Mouse (Mus musculus) midbrain, postnatal 0 days (tissue): ENCODE measurements at regions not wholly inside any gene's neighbourhood (a gene's known extent, or its start where the extent isn't known, plus 50 kb on each side); places are given as distances from the start of the nearest gene placed in this dataset.

Source experiments
- ATAC-seq: fragments of 200-750 bp; cut with Nextera tagmentation; 2 replicates; pipeline ENCODE4 v1.8.0; 2017; ENCODE audit warnings: moderate number of reproducible peaks, mild to moderate bottlenecking, moderate TSS enrichment, moderate library complexity; ENCODE audit not compliant: low FRiP score
- DNase-seq: peaks from one replicate; pipeline ENCODE4 v3.0.0-alpha.2; 2015; ENCODE audit warnings: low spot score
- H3K27ac ChIP-seq: fragments of 300-500 bp; sonication (generic); 2 replicates; pipeline ENCODE4 v1.5.1; 2014; ENCODE audit warnings: low read depth, mild to moderate bottlenecking, low read length, mixed read lengths
- H3K27me3 ChIP-seq: fragments of 300-500 bp; sonication (generic); 2 replicates; pipeline ENCODE4 v1.6.1; 2014; ENCODE audit warnings: low read length, control low read depth, mixed read lengths; ENCODE audit not compliant: insufficient read depth
- H3K36me3 ChIP-seq: fragments of 300-500 bp; sonication (generic); 2 replicates; pipeline ENCODE4 v1.6.1; 2014; ENCODE audit warnings: low read length, control low read depth, mixed read lengths; ENCODE audit not compliant: insufficient read depth
- H3K4me1 ChIP-seq: fragments of 300-500 bp; sonication (generic); 2 replicates; pipeline ENCODE4 v1.6.1; 2014; ENCODE audit warnings: mild to moderate bottlenecking, control low read depth, antibody characterized with exemption, low read length, mixed read lengths; ENCODE audit not compliant: insufficient read depth
- H3K4me2 ChIP-seq: fragments of 300-500 bp; sonication (generic); 2 replicates; pipeline ENCODE4 v1.6.1; 2014; ENCODE audit warnings: low read depth, mild to moderate bottlenecking, low read length, mixed read lengths; ENCODE audit not compliant: poor library complexity, severe bottlenecking
- H3K4me3 ChIP-seq: fragments of 300-500 bp; sonication (generic); 2 replicates; pipeline ENCODE4 v1.5.1; 2014; ENCODE audit warnings: low read depth, mild to moderate bottlenecking, low read length, moderate library complexity
- H3K9ac ChIP-seq: fragments of 300-500 bp; sonication (generic); replicated peaks from 2 replicates; pipeline ENCODE4 v1.6.1; 2014; ENCODE audit warnings: mild to moderate bottlenecking, low read length, moderate library complexity, mixed read lengths; ENCODE audit not compliant: poor library complexity, severe bottlenecking
- H3K9me3 ChIP-seq: fragments of 300-500 bp; sonication (generic); 2 replicates; pipeline ENCODE4 v1.6.1; 2016; ENCODE audit warnings: low read length, control low read depth
- CTCF ChIP-seq: IDR thresholded peaks from 2 replicates; pipeline ENCODE4 v1.5.1; 2016; ENCODE audit warnings: antibody characterized with exemption, mild to moderate bottlenecking
- WGBS: fragments of 180-500 bp; shearing (Covaris S2); extraction: QIAGEN DNeasy Blood & Tissue Kit; methylation state at CpG from one replicate; pipeline ENCODE4 v1.1.7; 2014; 5-methylcytosine and 5-hydroxymethylcytosine counted together

- Histone ChIP-seq H3K4me1 (no peaks in the 10 kb centered on the region), H3K9me3 (0 out of 2 replicates have a peak, but pooled peaks cover 2% of the 10 kb centered on the region), H3K9ac (no peak overlapping the region), H3K4me3 (no peak overlapping the region), H3K27ac (no peak overlapping the region), H3K27me3 (no peaks in the 10 kb centered on the region), H3K4me2 (no peak overlapping the region), H3K36me3 (no peaks in the 10 kb centered on the region)
- ATAC-seq (no peak), DNase-seq (peak; percentile 12)
- 88% methylated on average over 2 of the region's 2 CpGs for WGBS
- TF ChIP-seq CTCF, result no peak
Measured at GRCm38 (mm10) chr6:107394611-107395010, 135.0 kb upstream of the Lrrn1 start.

- no peaks in the 10 kb centered on the region for H3K4me1 ChIP-seq
- no peak for TF ChIP-seq CTCF
- H3K4me3 ChIP-seq, result no peak overlapping the region
- H3K9me3 ChIP-seq, result no peaks in the 10 kb centered on the region
- no peaks in the 10 kb centered on the region for H3K27me3 ChIP-seq
- H3K36me3 ChIP-seq, result no peaks in the 10 kb centered on the region
- no peak overlapping the region for H3K4me2 ChIP-seq
- H3K9ac ChIP-seq, result no peak overlapping the region
- no peak for DNase-seq
- ATAC-seq, result no peak
- 80% methylated on average over 4 of the region's 4 CpGs for WGBS
- no peak overlapping the region for H3K27ac ChIP-seq
Measured at GRCm38 (mm10) chr6:107415766-107416165, 113.8 kb upstream of the Lrrn1 start.

- Histone ChIP-seq H3K27ac (no peak overlapping the region), H3K4me3 (no peak overlapping the region), H3K9ac (no peak overlapping the region), H3K36me3 (no peaks in the 10 kb centered on the region), H3K9me3 (no peaks in the 10 kb centered on the region), H3K4me2 (no peak overlapping the region), H3K4me1 (no peaks in the 10 kb centered on the region), H3K27me3 (no peaks in the 10 kb centered on the region)
- WGBS, result 48% methylated on average over 3 of the region's 3 CpGs
- no peak for TF ChIP-seq CTCF
- DNase-seq, result peak; percentile 15
- ATAC-seq, result no peak
Measured at GRCm38 (mm10) chr6:107422091-107422490, 107.5 kb upstream of the Lrrn1 start.

- Histone ChIP-seq H3K4me2 (no peak overlapping the region), H3K4me3 (no peak overlapping the region), H3K9me3 (no peaks in the 10 kb centered on the region), H3K27me3 (no peaks in the 10 kb centered on the region), H3K4me1 (no peaks in the 10 kb centered on the region), H3K27ac (no peak overlapping the region), H3K9ac (no peak overlapping the region), H3K36me3 (no peaks in the 10 kb centered on the region)
- ATAC-seq (no peak), DNase-seq (no peak)
- TF ChIP-seq CTCF, result no peak
- WGBS, result 63% methylated on average over 3 of the region's 3 CpGs
Measured at GRCm38 (mm10) chr6:107426529-107426928, 103.0 kb upstream of the Lrrn1 start.

- no peak overlapping the region for H3K4me2 ChIP-seq
- H3K9me3 ChIP-seq, result no peaks in the 10 kb centered on the region
- no peaks in the 10 kb centered on the region for H3K4me1 ChIP-seq
- no peaks in the 10 kb centered on the region for H3K36me3 ChIP-seq
- H3K27ac ChIP-seq, result no peak overlapping the region
- no peak for TF ChIP-seq CTCF
- ATAC-seq (0 out of 2 replicates have a peak, but pooled peaks have one; percentile 23), DNase-seq (peak; percentile 56)
- H3K9ac ChIP-seq, result no peak overlapping the region
- no peaks in the 10 kb centered on the region for H3K27me3 ChIP-seq
- WGBS, result 60% methylated on average over 4 of the region's 4 CpGs
- H3K4me3 ChIP-seq, result no peak overlapping the region
Measured at GRCm38 (mm10) chr6:107431033-107431432, 98.5 kb upstream of the Lrrn1 start.

GRCm38 (mm10) chr6:107442058-107442457 is 87.5 kb upstream of the Lrrn1 start:
- peak; percentile 33 for DNase-seq
- Histone ChIP-seq H3K36me3 (no peaks in the 10 kb centered on the region), H3K9ac (no peak overlapping the region), H3K9me3 (no peaks in the 10 kb centered on the region), H3K4me2 (no peak overlapping the region), H3K27ac (no peak overlapping the region), H3K27me3 (no peaks in the 10 kb centered on the region), H3K4me1 (no peaks in the 10 kb centered on the region), H3K4me3 (no peak overlapping the region)
- no peak for TF ChIP-seq CTCF
- no peak for ATAC-seq
- WGBS, result 63% methylated on average over 1 of the region's 1 CpGs
